Mouse (Mus musculus): ENCODE data around the gene Nckipsd.

The Nckipsd gene

GRCm38 (mm10) chr9:108805768-108806167 lies 2.4 kb upstream of the Nckipsd start:
- DNase-seq, result no peak

- DNase-seq, result no peak
These were observed 1.8 kb upstream of the Nckipsd start for GRCm38 (mm10) chr9:108806379-108806778.

DNA sequence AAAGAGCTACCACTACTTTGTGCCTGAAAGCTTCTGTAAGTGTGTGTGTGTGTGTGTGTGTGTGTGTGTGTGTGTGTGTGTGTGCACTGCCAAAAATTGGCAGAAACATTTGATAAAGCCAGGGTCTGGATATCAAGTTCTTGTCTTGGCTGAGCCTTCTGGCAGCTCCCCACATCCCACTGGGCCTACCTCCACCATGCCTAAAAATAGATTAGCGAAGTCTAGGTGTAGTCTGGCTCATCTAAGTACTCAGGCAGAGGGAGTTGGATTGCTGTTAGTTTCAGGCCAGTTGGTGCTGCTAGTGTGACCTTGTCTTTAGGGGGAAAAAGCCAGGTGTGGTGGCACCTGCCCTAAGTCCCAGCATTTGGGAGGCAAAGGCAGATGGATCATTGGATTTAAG lies 1.3 kb upstream of the Nckipsd start:
- DNase-seq, result no peak

- no peak for DNase-seq
These were observed 494 bp upstream of the Nckipsd start for GRCm38 (mm10) chr9:108807674-108808073.

DNA sequence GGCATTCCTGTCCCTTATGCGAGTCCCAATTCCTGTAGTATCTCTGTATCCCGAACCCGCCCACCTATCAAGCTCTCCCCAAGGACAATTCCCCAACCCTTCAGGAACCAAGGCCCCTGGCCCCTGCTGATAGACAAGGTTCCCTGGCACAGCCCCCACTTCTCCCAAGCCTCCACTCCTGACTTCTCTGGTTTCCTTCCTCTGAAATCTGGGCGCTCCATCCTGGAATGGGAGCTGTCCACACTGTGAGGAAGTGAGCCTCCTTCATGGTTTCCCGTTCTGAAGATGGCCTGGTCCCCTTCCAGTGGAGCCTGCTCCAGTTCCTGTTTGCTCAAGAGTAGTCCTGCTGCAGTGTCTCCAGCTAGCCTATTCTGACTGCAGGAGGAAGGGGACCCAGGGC lies 1.0 kb downstream of the Nckipsd start:
- DNase-seq, result no peak

DNA sequence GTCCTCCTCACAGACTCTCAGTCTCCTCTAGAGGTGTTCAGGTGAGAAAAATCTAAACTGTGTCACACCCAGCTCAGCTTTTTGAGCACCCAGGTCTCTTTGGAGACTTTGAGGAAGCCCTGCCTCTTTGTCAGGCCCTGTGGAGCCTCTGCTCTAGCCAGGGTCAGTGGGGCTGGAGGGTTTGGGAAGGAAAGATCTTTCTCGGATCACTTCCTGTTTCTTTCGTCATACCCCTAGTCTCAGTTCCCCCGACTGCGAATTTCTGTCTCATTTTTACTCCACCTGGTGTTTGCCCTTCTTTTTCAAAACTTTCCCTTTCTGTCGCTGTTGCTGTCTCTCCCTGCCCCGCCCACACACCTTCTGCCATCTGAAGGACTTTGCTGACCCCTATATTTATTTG lies 1.6 kb downstream of the Nckipsd start:
- no peak for DNase-seq

GRCm38 (mm10) chr9:108810516-108810915 lies 2.3 kb downstream of the Nckipsd start:
- no peak for DNase-seq

GRCm38 (mm10) chr9:108815557-108815956 lies 7.4 kb downstream of the Nckipsd start:
- no peak for DNase-seq

GRCm38 (mm10) chr9:108819495-108819894 lies 11.3 kb downstream of the Nckipsd start:
- peak; percentile 77 for DNase-seq

DNA sequence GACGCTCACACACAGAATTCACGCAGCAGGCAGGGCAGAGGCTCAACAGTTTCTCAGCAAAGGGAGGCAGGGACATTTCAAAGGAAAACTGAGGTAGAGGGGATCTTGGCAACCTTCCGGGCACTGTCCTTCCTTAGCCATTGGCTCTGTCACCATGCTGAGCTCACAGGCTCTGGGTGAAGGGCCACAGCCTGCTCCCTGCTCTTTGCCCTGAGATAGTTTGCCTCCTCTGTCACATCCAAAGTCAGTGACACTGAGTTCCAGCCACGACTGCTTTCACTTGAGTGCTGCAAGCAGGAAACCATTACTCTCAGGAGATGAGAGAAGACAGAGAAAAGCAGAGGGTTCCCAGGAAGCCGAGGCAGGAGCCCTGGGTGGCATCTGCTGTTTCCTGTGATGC lies 11.9 kb downstream of the Nckipsd start:
- no peak for DNase-seq

GRCm38 (mm10) chr9:108824144-108824685 lies 16.0 kb downstream of the Nckipsd start:
- no peak for DNase-seq

DNA sequence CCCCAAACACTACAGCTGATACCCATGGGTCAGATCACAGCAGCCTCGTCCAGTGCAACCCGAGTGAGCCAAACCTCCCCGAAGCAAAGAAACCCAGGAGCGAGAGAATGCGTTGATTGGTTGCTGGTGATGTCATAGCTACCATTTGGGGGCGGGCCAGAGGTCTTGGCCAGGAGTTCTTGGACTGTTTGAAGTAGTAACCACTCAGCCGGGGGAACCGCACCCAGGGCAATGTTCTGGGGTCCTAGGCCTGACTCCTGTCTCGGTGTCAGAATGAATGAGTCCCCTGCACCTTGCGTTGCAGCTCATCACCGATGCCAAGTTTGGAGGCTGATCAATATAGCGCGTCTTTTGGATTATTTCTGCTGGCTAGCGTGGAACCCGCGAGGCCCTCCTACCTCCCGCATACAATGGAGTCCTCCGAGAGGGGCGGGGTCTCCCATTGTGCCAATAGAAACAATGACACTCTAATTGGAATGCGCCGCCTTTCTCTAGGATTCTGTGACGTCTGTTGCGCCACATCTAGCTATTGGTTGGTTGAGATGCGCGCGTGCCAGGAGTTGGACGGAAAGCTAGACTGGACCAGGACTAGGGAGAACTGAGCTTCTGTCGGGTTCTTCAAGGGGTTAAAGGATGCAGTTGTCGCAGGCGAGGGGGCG lies 16.7 kb downstream of the Nckipsd start:
- peak; percentile 87 for DNase-seq

- DNase-seq, result peak; percentile 91
These were observed 17.9 kb downstream of the Nckipsd start, which contains the start of gene Celsr3 for GRCm38 (mm10) chr9:108825820-108826699. Gene Celsr3 (plus strand): TSS chr9:108826320.

GRCm38 (mm10) chr9:108826700-108827340 lies 18.7 kb downstream of the Nckipsd start:
- DNase-seq, result peak; percentile 65

GRCm38 (mm10) chr9:108827454-108827853 lies 19.3 kb downstream of the Nckipsd start:
- no peak for DNase-seq

DNA sequence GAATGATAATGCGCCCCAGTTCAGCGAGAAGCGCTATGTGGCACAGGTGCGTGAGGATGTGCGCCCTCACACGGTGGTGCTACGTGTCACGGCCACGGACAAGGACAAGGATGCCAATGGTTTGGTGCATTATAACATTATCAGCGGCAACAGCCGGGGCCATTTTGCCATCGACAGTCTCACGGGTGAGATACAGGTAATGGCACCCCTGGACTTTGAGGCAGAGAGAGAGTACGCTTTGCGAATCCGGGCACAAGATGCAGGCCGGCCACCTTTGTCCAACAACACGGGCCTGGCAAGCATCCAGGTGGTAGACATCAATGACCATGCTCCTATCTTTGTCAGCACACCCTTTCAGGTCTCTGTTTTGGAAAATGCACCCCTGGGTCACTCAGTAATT lies 19.7 kb downstream of the Nckipsd start:
- DNase-seq, result no peak

DNA sequence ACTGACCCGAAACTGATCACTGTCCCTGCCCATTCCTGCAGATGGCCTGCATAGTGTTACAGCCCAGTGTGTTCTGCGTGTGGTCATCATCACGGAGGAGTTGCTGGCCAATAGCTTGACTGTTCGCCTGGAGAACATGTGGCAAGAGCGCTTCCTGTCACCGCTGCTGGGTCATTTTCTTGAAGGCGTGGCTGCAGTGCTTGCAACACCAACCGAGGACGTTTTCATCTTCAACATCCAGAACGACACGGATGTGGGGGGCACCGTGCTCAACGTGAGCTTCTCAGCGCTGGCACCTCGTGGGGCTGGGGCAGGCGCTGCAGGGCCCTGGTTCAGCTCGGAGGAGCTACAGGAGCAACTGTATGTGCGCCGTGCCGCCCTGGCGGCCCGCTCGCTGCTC lies 23.5 kb downstream of the Nckipsd start:
- no peak for DNase-seq

GRCm38 (mm10) chr9:108832390-108833108 lies 24.4 kb downstream of the Nckipsd start:
- DNase-seq, result peak; percentile 69

DNA sequence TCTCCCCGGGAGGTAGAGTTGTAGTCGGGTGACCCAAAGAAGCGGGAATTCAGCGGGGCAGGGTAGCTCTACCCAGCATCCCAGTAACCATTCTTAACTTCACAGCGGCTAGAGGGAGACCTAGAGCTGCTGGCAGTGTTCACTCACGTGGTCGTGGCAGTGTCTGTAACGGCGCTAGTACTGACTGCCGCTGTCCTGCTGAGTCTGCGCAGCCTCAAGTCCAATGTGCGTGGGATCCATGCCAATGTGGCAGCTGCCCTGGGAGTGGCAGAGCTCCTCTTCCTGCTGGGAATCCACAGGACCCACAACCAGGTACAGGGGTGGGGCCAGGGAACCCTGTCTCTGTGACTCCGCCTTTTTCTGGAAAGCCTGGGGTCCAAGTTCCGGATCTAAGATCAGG lies 34.8 kb downstream of the Nckipsd start:
- DNase-seq, result peak; percentile 51

GRCm38 (mm10) chr9:108845390-108845789 lies 37.2 kb downstream of the Nckipsd start:
- DNase-seq, result no peak

DNA sequence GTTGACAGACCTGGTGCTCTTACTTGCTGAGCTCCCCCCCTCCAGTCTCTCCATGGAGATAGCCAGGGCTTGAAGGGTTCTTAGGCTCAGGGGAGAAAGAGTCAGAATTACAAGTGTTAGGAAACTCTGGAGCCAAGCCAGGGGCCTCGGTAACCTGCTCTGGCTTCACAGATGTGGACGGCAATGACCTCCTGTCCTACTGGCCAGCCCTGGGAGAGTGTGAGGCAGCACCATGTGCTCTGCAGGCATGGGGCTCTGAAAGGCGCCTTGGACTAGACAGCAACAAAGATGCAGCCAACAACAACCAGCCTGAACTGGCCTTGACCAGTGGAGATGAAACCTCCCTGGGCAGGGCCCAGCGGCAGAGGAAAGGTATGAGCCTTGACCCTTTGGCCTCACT lies 39.2 kb downstream of the Nckipsd start:
- DNase-seq, result no peak

DNA sequence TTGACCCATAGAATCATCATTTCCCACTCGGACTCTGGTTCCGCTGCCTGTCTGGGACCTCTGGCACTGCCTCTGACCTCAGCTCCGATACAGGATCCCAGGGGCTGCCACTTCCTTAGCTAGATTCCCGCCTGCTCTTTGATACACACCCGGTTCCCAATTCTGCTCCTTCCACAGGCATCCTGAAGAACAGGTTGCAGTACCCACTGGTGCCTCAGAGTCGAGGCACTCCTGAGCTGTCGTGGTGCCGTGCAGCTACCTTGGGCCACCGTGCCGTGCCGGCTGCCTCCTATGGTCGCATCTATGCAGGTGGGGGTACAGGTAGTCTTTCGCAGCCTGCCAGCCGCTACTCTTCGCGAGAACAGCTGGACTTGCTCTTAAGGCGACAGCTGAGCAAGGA lies 40.3 kb downstream of the Nckipsd start:
- no peak for DNase-seq

DNA sequence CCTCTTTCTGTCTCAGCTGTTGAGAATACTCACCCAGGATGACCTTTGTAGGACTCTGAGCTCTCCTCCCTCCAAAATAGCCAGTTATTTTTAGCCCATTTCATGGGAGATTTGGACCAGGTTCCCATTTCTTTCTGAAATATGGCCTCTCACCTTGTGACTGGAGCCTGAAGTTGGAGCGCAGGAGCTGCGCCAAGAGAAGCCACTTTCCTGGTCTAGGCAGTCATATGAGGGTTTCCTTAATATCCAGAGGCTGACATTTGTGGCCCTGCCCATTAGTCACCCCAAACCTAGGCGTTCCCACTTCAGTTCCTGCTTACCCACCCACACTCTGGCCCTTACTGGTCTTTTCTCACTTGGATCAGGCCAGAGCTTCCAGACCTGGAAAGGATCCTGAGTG lies 44.8 kb downstream of the Nckipsd start, which contains the start of gene Slc26a6:
Gene Slc26a6 (plus strand): TSS at position 308 of the 400 bp plus-strand sequence.
- no peak for DNase-seq
